22 mouse cellular contexts compared by ENCODE assay signal in the genomic region with DNA sequence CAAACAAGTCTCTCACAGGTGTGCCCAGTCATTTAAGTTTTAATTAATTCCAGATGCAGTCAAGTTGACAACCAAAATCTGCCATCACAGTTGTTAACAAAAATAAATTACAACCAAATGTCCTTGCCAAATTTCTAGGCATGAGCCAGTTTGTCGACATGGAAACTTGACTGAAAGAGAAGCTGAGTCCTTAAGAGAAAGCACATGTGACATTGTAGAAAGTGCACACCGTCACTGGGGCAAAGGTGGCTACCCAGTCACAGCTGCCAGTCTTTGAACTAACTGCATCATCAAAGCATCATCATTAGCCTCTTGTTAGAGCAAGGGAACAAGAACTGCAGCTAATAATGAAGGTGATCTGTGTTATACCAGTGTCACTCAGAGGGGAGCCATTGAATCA.
DNase-seq lines count a peak whose midpoint lies in the region; ATAC-seq lines count a peak whose summit lies in the region.
"Had no signal": no experiment of that assay in that cellular context is flagged by ENCODE, and none has a peak within 500 bp of the region (broad histone marks: within the 10 kb centered on the region; RNA-seq: fewer than 3 reads in every experiment).

No protein-coding gene starts in this region.

- ATAC-seq in hindbrain, embryonic 15.5 days (ENCODE audit: low FRiP score, low read depth): no peak
- ATAC-seq in hindbrain, embryonic 11.5 days (ENCODE audit: low FRiP score): no peak
- no peak for ATAC-seq in erythroid progenitor cell, adult 5-6 weeks (replicated peaks; ENCODE audit: low FRiP score, poor library complexity, severe bottlenecking)

- H3K36me3 ChIP-seq in hindbrain, embryonic 15.5 days: no peaks in the 10 kb centered on the region
- no peaks in the 10 kb centered on the region for H3K36me3 ChIP-seq in hindbrain, embryonic 11.5 days (ENCODE audit: control insufficient read depth, insufficient read depth, low read length)
- H3K36me3 ChIP-seq: forebrain, embryonic 12.5 days; heart, embryonic 13.5 days; limb, embryonic 15.5 days; midbrain, embryonic 12.5 days had no signal

- DNase-seq in embryo, embryonic 10 days (ENCODE audit: low spot score): peak; percentile 61
- DNase-seq in embryo, embryonic 9.5 days (ENCODE audit: extremely low spot score): no peak
- DNase-seq in hindbrain, embryonic 11.5 days (ENCODE audit: low spot score): no peak
- DNase-seq in hindlimb bud, embryonic 11.5 days (ENCODE audit: extremely low spot score, low read depth, low spot score): peak; percentile 82
- DNase-seq in urinary bladder, postnatal 36 days (ENCODE audit: low spot score in 2 of 2): no peak
- DNase-seq: adrenal gland, postnatal 10 days; cerebellum, adult 18-20 months; cerebellum, postnatal 14 days; gastrocnemius, postnatal 10 days; kidney, adult 2 months; kidney, postnatal 10 days; layer of hippocampus, postnatal 36 days; lung, embryonic 14.5 days; right cerebral cortex, postnatal 4 days; thymus, postnatal 25 days had no signal

- no peak overlapping the region for H3K9ac ChIP-seq in hindbrain, embryonic 15.5 days
- no peak overlapping the region for H3K9ac ChIP-seq in hindbrain, embryonic 11.5 days (ENCODE audit: low read depth, low read length)
- H3K9ac ChIP-seq: forebrain, embryonic 12.5 days; heart, embryonic 13.5 days; limb, embryonic 15.5 days; liver, embryonic 14.5 days; lung, embryonic 14.5 days; midbrain, embryonic 12.5 days had no signal

- peaks cover 29% of the 10 kb centered on the region for H3K4me1 ChIP-seq in hindbrain, embryonic 15.5 days (replicated peaks)
- H3K4me1 ChIP-seq in hindbrain, embryonic 11.5 days (replicated peaks; ENCODE audit: control insufficient read depth, insufficient read depth, low read length): no peaks in the 10 kb centered on the region

- no peak overlapping the region for H3K4me3 ChIP-seq in hindbrain, embryonic 15.5 days
- no peak overlapping the region for H3K4me3 ChIP-seq in hindbrain, embryonic 11.5 days (ENCODE audit: low read depth, low read length)
- H3K4me3 ChIP-seq: forebrain, embryonic 12.5 days; heart, embryonic 13.5 days; limb, embryonic 15.5 days; midbrain, embryonic 12.5 days had no signal

- H3K27me3 ChIP-seq in hindbrain, embryonic 15.5 days: no peaks in the 10 kb centered on the region
- no peaks in the 10 kb centered on the region for H3K27me3 ChIP-seq in hindbrain, embryonic 11.5 days (ENCODE audit: control insufficient read depth, insufficient read depth, low read length)
- H3K27me3 ChIP-seq: forebrain, embryonic 12.5 days; heart, embryonic 13.5 days; limb, embryonic 15.5 days; midbrain, embryonic 12.5 days had no signal

- 45% methylated on average over 2 of the region's 2 CpGs for WGBS in hindbrain, embryonic 15.5 days
- WGBS in hindbrain, embryonic 11.5 days: 61% methylated on average over 2 of the region's 2 CpGs

- peak overlapping the region; percentile 82 for H3K27ac ChIP-seq in hindbrain, embryonic 15.5 days (replicated peaks)
- H3K27ac ChIP-seq in hindbrain, embryonic 11.5 days (ENCODE audit: low read depth, low read length): no peak overlapping the region
- H3K27ac ChIP-seq: forebrain, embryonic 12.5 days; heart, embryonic 13.5 days; liver, embryonic 14.5 days; midbrain, embryonic 12.5 days had no signal

- H3K9me3 ChIP-seq in hindbrain, embryonic 15.5 days: no peaks in the 10 kb centered on the region
- H3K9me3 ChIP-seq in hindbrain, embryonic 11.5 days (ENCODE audit: control insufficient read depth, low read length): no peaks in the 10 kb centered on the region
- H3K9me3 ChIP-seq: limb, embryonic 15.5 days; midbrain, embryonic 12.5 days had no signal

- no peak overlapping the region for H3K4me2 ChIP-seq in hindbrain, embryonic 15.5 days
- no peak overlapping the region for H3K4me2 ChIP-seq in hindbrain, embryonic 11.5 days (replicated peaks; ENCODE audit: low read depth, low read length)
- H3K4me2 ChIP-seq: forebrain, embryonic 12.5 days; midbrain, embryonic 12.5 days had no signal

Comparison
In these comparisons a context has a peak if more than half of its experiments do, and no peak if none do; other contexts are left out.
1. DNase-seq: peak in embryo, embryonic 10 days (single experiment) and hindlimb bud, embryonic 11.5 days (single experiment); none in embryo, embryonic 9.5 days (single experiment), hindbrain, embryonic 11.5 days (single experiment) and urinary bladder, postnatal 36 days (0 of 2).